Mouse (Mus musculus): ENCODE data around the gene Sdk2.

Sdk2 gene

GRCm38 (mm10) chr11:114046927-114047326, 19.9 kb downstream of the Sdk2 start:
- no peak for DNase-seq (ENCODE audit: extremely low read depth, low read depth)

GRCm38 (mm10) chr11:114044373-114044772, 22.5 kb downstream of the Sdk2 start:
- DNase-seq (ENCODE audit: extremely low read depth, low read depth): no peak

- no peak for DNase-seq (ENCODE audit: extremely low read depth, low read depth)
Observed at GRCm38 (mm10) chr11:114043530-114043929, 23.3 kb downstream of the Sdk2 start.

GRCm38 (mm10) chr11:114040391-114041035, 26.3 kb downstream of the Sdk2 start:
- DNase-seq (ENCODE audit: extremely low read depth, low read depth): no peak

GRCm38 (mm10) chr11:114038036-114038435, 28.8 kb downstream of the Sdk2 start:
- no peak for DNase-seq (ENCODE audit: extremely low read depth, low read depth)

GRCm38 (mm10) chr11:114031491-114031890, 35.4 kb downstream of the Sdk2 start:
- no peak for DNase-seq (ENCODE audit: extremely low read depth, low read depth)

GRCm38 (mm10) chr11:114030214-114030613, 36.6 kb downstream of the Sdk2 start:
- no peak for DNase-seq (ENCODE audit: extremely low read depth, low read depth)

- no peak for DNase-seq (ENCODE audit: extremely low read depth, low read depth)
Observed at GRCm38 (mm10) chr11:114028512-114028911, 38.3 kb downstream of the Sdk2 start.

GRCm38 (mm10) chr11:114028021-114028420, 38.8 kb downstream of the Sdk2 start:
- no peak for DNase-seq (ENCODE audit: extremely low read depth, low read depth)

GRCm38 (mm10) chr11:114025056-114025455, 41.8 kb downstream of the Sdk2 start:
- no peak for DNase-seq (ENCODE audit: extremely low read depth, low read depth)

GRCm38 (mm10) chr11:114023965-114024364, 42.9 kb downstream of the Sdk2 start:
- DNase-seq (ENCODE audit: extremely low read depth, low read depth): no peak

- no peak for DNase-seq (ENCODE audit: extremely low read depth, low read depth)
Observed at GRCm38 (mm10) chr11:114022166-114022565, 44.7 kb downstream of the Sdk2 start.

GRCm38 (mm10) chr11:114019087-114019486, 47.8 kb downstream of the Sdk2 start:
- DNase-seq (ENCODE audit: extremely low read depth, low read depth): no peak

- no peak for DNase-seq (ENCODE audit: extremely low read depth, low read depth)
Observed at GRCm38 (mm10) chr11:114016889-114017392, 49.9 kb downstream of the Sdk2 start.

- no peak for DNase-seq (ENCODE audit: extremely low read depth, low read depth)
Observed at GRCm38 (mm10) chr11:114016108-114016888, 50.5 kb downstream of the Sdk2 start.

GRCm38 (mm10) chr11:114011523-114011922, 55.3 kb downstream of the Sdk2 start:
- DNase-seq (ENCODE audit: extremely low read depth, low read depth): no peak

- DNase-seq (ENCODE audit: extremely low read depth, low read depth): no peak
Observed at GRCm38 (mm10) chr11:114005879-114006278, 61.0 kb downstream of the Sdk2 start.

- no peak for DNase-seq (ENCODE audit: extremely low read depth, low read depth)
Observed at GRCm38 (mm10) chr11:114004651-114005050, 62.2 kb downstream of the Sdk2 start.

- no peak for DNase-seq (ENCODE audit: extremely low read depth, low read depth)
Observed at GRCm38 (mm10) chr11:114003195-114003594, 63.7 kb downstream of the Sdk2 start.

GRCm38 (mm10) chr11:114000051-114000450, 66.8 kb downstream of the Sdk2 start:
- DNase-seq (ENCODE audit: extremely low read depth, low read depth): no peak

GRCm38 (mm10) chr11:113998702-113999101, 68.1 kb downstream of the Sdk2 start:
- no peak for DNase-seq (ENCODE audit: extremely low read depth, low read depth)

GRCm38 (mm10) chr11:113993921-113994320, 72.9 kb downstream of the Sdk2 start:
- no peak for DNase-seq (ENCODE audit: extremely low read depth, low read depth)

GRCm38 (mm10) chr11:113992894-113993293, 74.0 kb downstream of the Sdk2 start:
- DNase-seq (ENCODE audit: extremely low read depth, low read depth): no peak
